Mouse (Mus musculus): ENCODE measurements around the gene Orm3.
A peak's percentile ranks its signal among the peaks of the same experiment; 100 is the strongest.

Gene Orm3

DNA sequence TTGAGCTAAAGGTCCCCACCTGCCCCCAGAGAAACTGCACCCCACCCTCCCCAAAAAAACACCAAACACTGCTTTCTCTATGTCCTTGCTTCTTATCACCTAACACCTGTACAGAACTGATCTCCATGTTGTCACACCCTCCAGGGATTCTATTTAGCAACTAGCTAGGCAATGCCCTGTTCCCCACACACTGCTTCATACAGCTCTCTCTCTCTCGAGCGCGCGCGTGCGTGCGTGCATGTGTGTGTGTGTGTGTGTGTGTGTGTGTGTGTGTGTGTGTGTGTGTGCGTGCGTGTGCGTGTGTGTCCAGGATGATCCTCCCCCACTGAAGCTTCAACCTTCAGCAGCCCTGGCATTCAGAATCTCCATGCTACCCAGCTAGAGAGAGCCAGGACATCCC is 46.1 kb downstream of the Orm3 start:
- no peak for DNase-seq (ENCODE audit: low spot score in 2 of 2)

DNA sequence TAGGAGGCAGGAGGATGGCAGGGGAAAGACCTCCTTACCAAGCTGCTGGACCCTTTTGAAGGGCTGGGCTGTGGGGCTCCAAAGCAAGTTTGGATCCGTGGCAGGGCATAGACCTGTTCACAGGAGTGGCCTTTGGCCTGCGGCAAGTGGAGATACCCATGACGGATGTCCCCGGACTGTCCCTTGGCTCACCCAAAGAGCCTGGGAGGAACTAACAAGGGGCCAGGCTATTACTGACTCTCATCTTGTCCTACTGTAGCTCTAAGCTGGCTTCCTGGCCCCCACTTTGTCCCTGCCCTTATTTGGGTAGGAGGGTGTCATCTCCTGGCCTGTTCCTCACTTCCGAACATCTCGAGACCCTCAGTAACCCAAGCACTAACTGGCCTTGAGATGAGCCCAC is 46.6 kb downstream of the Orm3 start:
- no peak for DNase-seq (ENCODE audit: low spot score in 2 of 2)

DNA sequence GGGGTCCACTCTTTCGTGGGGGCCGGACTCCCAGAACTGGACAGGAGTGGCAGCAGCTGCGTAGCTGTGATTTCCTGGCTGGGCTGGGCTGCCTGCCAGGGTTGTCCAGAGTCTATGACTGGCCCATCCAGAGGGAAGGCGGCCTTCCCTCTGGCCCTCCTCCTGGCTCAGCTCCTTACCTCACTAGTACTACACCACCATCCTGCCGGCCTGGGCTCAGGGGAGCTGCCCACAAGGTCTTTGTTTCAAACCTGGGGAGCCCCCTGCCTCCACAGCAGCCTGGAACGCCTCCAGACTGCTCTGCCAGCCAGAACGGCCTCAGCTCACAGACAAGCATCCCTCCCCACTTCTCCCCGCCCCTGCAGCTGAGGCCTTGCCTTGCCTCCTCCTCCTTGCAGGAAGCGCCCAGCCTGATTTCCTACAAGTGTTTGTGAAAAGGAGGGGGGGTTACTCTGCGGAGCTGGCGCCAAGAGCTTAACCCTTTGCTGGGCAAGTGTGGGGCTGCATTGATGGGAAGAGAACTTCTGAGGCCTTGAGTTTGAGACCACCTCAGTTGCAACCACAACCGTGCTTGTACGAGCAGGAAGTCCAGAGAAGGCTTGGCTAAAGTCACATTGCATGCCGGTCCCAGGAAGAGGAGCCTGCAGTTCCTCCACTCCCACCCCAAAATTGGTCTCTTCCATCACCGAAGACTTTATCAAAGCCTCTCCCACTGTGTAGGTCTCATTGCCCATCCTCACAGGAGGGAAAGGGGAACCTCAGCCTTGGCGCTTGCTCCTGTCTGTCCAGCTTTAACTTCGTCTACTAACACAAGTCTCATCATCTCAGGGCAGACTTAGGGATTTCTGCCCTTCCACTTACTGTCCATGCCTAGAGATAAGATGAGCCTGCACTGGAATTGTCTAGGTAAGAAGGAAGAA is 47.3 kb downstream of the Orm3 start, which contains the start of gene Akna:
Gene Akna, minus strand, starts transcription at position 315 of the 920 bp plus-strand sequence.
- peak in 1 of 2 experiments; percentile 64 for DNase-seq (ENCODE audit: low spot score in 2 of 2)

DNA sequence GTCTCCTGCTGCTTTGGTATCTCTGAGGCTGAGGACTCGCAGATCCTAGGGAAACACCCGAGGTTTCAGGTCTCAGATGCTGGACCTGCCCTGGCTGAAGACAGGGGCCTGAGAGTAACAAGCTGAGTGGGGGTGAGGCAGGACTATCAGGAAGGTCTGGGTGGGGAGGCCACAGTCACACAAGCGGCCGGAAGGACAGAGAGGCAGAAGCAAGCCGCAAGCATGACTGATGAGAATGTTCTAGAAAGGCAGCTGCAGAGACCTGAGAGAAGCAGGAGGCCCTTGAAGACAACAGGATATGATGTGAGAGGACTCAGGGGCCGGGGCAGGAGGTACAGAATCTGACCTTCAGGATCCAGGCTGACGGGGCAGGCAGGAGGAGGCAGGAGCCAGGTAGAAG is 48.2 kb downstream of the Orm3 start:
- no peak for DNase-seq (ENCODE audit: low spot score in 2 of 2)

DNA sequence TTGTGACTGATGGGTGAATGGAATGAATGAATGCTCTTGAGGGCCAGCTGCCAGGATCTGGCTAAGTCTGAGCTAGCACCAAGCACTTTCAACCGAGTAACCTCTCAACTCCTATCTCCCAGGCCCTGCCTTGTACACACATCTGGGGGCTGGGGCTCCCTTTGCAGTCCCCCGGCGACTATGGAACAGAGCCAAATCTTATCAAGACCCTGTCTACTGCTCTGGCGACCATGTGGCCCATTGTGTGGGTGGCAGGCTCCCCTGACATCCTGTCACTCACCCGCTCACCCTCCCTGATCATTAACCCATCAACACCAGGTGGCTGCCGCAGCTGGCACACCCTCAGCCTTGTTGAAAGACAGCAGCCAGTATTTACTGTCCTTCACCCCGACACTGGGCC is 49.1 kb downstream of the Orm3 start:
- DNase-seq (ENCODE audit: low spot score in 2 of 2): no peak

DNA sequence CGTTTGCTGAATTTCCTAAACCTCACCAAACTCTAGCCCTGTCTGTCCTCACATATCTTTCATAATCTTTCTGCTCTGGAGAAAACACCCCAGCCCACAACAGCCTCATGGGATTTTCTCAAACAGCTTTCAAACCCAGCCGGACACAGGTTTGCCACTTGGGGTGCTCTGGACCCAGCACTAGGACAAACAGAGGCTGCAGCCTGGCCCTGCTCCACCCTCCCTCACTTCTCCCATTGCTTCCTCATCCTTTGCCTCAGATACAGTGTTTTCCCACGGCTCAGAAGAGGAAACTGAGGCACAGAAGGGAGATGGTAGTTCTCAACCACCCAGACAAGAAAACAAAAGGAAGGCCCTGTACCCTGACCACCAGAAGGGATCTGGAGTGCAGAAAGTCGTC is 49.7 kb downstream of the Orm3 start:
- DNase-seq (ENCODE audit: low spot score in 2 of 2): no peak

DNA sequence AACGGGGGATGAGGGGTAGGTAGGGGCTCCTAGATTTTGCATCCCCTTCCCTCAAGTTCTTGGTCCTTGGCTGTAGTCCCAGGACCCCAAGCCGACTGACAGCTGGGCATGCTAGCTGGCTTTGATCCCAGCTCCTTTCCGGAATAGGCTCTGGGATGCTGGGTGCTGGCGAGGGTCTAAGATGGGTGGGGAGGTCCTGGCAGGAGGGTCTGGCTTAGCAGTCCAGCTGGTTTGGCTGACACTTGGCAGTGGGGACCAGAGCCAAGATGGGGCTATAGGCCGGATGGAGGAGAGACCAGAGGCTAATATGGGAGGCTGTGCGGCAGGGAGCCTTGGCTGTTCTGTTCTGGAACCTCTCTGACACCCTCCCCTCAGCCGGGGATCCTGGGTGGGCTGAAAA is 52.3 kb downstream of the Orm3 start:
- DNase-seq (ENCODE audit: low spot score in 2 of 2): no peak

DNA sequence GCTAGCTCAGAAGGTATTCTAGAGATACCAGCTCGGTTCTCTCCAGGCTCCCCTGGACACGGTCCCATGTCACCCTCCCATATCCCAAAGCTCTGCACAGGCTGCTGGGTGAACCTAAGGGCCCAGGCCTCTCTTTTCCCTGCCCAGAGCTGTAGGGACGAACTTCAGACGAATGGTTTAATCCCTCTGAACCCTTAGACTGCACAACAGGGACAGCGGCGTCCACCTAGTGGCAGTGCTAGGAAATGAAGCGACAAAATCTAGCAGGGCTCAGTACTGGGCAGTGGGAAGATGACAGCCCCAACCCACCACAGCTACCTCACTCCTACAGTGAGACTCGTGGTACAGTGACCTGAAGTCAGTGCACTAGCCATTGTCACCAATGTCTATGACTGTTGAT is 52.7 kb downstream of the Orm3 start:
- peak in 1 of 2 experiments; percentile 56 for DNase-seq (ENCODE audit: low spot score in 2 of 2)

Measured in left cerebral cortex, adult 9 months (tissue).